Mouse (Mus musculus): ENCODE measurements around the gene Cubn.

Cubn gene

GRCm38 (mm10) chr2:13342325-13342926 is 149.2 kb downstream of the Cubn start:
- no peak for DNase-seq

GRCm38 (mm10) chr2:13335446-13335845 is 156.2 kb downstream of the Cubn start:
- DNase-seq: no peak

- no peak for DNase-seq
These were observed 161.7 kb downstream of the Cubn start for GRCm38 (mm10) chr2:13329754-13330417.

- DNase-seq: no peak
These were observed 188.2 kb downstream of the Cubn start for GRCm38 (mm10) chr2:13303376-13303775.

GRCm38 (mm10) chr2:13299031-13299430 is 192.6 kb downstream of the Cubn start:
- DNase-seq: no peak

GRCm38 (mm10) chr2:13297733-13298132 is 193.9 kb downstream of the Cubn start:
- no peak for DNase-seq

GRCm38 (mm10) chr2:13290661-13291060 is 201.0 kb downstream of the Cubn start:
- DNase-seq: no peak

GRCm38 (mm10) chr2:13290070-13290469 is 201.5 kb downstream of the Cubn start:
- DNase-seq: no peak

- no peak for DNase-seq
These were observed 213.3 kb downstream of the Cubn start for GRCm38 (mm10) chr2:13278114-13278862.

- DNase-seq: no peak
These were observed 215.7 kb downstream of the Cubn start for GRCm38 (mm10) chr2:13275874-13276273.

GRCm38 (mm10) chr2:13271165-13271957 is 220.3 kb downstream of the Cubn start, which contains the start of gene Rsu1:
Gene Rsu1, minus strand, starts transcription at chr2:13271415.
- peak; percentile 99 for DNase-seq

- DNase-seq: no peak
These were observed 220.9 kb downstream of the Cubn start for GRCm38 (mm10) chr2:13270736-13271135.

- no peak for DNase-seq
These were observed 222.8 kb downstream of the Cubn start for GRCm38 (mm10) chr2:13268681-13269293.

- no peak for DNase-seq
These were observed 226.7 kb downstream of the Cubn start for GRCm38 (mm10) chr2:13264875-13265274.

- DNase-seq: no peak
These were observed 228.5 kb downstream of the Cubn start for GRCm38 (mm10) chr2:13263150-13263549.

GRCm38 (mm10) chr2:13258606-13259005 is 233.0 kb downstream of the Cubn start:
- DNase-seq: no peak

GRCm38 (mm10) chr2:13240711-13241110 is 250.9 kb downstream of the Cubn start:
- no peak for DNase-seq

- peak; percentile 35 for DNase-seq
These were observed 254.3 kb downstream of the Cubn start for GRCm38 (mm10) chr2:13237140-13237901.

GRCm38 (mm10) chr2:13235696-13236095 is 255.9 kb downstream of the Cubn start:
- peak; percentile 24 for DNase-seq

- DNase-seq: no peak
These were observed 256.8 kb downstream of the Cubn start for GRCm38 (mm10) chr2:13234796-13235195.

GRCm38 (mm10) chr2:13233902-13234301 is 257.7 kb downstream of the Cubn start:
- DNase-seq: no peak
